Mouse (Mus musculus): ENCODE results near the gene Me1.
A peak's percentile ranks its signal among the peaks of the same experiment; 100 is the strongest.

Gene Me1

DNA sequence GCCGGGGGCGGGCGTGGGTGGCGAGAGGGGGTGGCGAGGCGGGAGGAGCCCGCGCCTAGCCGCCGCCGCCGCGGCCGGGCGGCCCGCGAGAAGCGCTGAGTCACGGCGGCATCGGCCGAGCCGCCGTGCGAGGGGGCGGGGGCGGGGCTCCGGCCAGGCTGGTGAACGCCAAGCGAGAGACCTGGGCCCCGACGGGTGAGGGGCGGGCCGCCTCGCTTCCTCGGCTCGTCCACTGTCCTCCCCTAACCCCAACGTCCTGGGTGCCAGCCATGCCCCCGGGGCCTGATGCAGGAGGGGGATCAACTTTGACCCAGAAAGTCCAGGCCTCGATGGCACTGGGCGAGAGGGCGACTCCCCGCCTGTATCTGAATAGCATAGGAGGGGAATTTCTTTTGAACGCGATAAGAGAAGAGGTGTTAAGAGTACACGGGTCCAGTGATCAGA, at the start of gene Me1:
Gene Me1 (minus strand): TSS at position 136 of the 444 bp plus-strand sequence.
- peak; percentile 76 for DNase-seq (ENCODE audit: low read depth)

DNA sequence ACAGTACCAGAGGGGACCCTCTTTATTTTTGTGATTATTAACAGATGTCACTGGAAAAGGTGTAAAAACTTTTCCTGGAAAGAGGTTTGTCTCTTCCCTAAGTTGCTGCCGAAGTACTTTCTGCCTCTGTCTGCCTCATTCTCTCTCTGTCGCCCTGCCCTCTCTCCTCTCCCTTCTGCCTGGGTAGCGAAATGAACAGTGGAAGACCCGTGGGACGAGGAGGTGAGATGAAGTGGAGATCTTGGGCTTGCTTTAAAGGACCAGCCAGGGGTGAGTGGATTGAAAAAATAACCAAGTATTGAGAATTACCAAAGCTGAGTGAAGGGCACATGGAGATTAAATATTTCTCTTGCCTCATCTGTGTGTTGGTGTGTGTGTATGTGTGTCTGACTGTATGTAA, 48.3 kb upstream of the Me1 start:
- no peak for DNase-seq (ENCODE audit: low read depth)

DNA sequence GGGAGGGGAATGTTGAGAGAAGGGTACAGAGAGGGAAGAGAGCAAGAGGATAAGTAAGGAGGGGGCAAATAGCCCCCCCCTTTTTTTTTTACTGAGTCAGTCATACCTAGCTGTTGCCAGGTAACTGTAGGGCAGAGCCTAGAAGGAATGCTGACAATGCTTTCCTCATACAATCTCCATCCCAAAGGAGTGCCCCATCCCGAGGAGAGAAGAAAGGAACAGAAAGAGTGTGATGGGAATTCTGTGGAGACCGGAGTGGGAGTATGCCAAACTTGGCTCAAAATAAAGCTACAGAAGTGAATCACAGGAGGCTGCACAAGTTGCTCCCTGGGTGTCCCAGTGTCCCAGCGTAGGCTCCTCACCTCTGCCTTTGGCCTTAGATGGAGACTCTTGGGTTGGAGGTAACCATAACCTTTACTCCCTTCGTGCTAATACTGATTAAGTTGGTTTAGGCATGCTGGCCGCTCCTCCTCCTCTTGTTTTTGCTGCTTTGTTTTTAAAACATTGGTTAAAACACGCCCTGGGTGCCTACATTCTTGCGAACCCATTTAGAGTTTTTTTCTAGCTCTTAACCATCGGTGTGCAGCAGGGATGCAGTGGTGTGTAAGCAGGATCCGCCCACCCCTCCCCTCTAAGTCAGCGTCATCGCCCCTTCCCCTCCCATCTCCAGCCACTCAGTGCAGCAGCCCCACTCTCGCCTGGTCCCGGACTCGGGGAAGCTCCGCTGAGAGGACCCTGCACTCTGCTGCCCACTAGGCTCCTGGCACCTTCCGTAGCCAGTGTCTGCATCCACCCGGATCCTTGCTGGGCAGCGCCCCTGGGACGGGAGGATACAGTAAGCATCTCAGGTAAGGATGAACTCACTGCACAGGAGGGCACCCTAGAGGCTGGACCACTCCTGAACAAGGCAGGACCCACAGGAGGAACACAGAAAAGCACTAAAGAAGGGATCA, 47.5 kb upstream of the Me1 start, which contains the start of gene Prss35:
Gene Prss35 (plus strand): TSS at position 691 of the 953 bp plus-strand sequence.
- DNase-seq (ENCODE audit: low read depth), result no peak

DNA sequence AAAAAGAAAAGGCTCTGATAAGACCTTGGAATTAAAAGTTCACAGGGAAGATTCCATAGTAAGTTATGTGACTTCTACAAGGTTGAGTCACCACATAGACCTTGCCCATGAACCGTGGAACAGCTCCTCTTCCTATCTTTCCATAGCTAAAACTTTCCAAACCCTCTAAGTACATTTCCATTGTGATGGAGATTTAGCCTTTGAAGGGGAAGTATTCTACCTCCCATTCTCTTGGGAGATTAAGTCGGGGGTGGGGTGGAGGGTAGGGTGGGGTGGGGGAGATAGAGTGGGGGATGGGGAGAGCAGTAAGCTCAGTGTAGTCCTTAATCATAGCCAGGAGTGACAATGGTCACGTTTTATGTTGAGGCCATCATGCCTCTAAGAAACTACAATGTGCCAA, 44.2 kb upstream of the Me1 start:
- DNase-seq (ENCODE audit: low read depth), result no peak

DNA sequence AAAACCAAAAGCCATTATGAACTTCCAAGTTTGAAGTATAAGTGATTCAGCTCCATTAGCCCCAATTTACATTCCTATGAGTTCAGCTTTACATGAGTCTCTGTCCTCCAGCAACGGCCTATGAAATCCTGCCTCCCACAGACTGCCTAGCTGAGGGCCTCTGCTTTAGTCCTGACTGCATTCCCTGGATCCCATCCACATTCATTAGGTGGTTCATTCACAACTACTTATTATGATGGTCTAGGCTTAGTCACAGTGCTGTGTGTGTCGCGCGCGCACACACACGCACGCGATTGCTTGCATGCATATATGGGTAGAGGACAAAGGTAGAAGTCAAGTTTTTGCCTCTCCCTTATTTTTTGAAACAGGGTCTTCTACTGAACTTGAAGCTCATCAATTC, 43.0 kb upstream of the Me1 start:
- peak; percentile 14 for DNase-seq (ENCODE audit: low read depth)

DNA sequence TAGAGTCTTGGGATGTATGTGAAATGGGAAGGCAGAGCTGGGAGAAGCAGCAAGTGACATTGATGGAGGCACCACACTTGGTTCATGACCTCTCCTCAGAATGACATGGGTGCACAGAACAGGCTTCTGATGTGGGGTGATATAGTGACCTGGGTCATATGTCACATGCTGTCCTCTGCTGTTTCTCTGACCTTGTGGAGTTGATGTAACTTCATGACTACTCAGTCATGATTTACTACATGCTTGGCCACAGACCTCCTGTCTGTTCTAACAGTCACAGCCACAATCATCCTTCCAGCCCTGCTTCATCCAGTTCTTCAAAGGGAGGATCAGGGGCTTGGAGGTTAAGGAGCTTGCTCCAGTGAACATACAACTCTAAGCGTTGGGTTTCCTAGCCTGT, 42.3 kb upstream of the Me1 start:
- DNase-seq (ENCODE audit: low read depth), result no peak

DNA sequence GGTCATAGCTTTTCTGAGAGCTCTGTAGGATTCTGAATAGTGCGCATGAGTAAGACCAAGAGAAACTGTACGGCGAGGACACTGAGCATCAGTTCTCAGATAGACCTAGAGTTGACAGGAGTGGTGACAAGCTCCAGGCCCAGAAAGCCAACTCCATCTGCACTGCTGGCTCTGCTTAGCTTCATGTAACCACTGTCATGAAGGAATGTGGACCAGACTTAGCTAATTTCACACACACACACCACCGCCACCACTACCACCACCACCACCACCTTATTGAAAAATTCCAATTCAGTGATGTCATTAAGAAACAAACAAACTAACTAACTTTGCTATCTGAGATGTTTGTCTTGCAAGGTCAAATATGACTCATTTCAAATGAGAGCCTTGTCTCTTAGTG, 41.2 kb upstream of the Me1 start:
- DNase-seq (ENCODE audit: low read depth), result no peak

DNA sequence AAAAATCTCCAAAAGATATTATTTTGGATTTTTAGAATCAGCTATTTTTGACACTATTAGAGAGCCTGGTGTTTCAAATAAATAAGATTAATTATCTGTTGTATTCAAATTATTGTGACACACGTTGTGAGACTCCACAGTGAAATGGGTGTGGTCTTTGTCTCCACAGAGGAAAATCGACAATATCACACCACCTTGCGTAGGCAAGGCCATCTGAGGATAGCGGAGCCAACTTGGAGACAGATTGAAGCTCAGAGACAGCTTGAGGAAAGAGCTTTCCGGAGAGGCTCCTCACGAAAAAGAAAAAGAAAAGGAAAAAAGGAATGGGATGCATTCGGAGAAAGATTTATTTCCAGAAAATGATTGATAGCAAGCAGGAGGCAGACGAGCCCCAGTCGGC, 39.0 kb upstream of the Me1 start:
- no peak for DNase-seq (ENCODE audit: low read depth)

DNA sequence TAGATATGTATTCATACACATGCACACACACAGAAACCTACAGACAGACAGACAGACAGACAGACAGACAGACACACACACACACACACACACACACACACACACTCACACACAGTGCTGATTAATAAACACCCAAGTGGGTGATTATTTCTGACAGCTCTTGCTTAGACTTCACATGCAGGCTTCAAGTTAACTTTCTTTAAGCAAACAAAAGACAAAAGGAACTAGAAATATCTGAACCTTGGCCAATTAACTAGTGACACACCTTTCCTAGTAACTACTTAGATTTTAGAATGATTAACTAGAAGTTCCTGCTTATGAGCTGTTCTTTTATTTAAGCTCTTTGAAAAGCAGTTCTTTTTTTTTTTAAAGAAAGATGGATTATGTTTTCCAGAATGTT, 38.6 kb upstream of the Me1 start:
- no peak for DNase-seq (ENCODE audit: low read depth)

DNA sequence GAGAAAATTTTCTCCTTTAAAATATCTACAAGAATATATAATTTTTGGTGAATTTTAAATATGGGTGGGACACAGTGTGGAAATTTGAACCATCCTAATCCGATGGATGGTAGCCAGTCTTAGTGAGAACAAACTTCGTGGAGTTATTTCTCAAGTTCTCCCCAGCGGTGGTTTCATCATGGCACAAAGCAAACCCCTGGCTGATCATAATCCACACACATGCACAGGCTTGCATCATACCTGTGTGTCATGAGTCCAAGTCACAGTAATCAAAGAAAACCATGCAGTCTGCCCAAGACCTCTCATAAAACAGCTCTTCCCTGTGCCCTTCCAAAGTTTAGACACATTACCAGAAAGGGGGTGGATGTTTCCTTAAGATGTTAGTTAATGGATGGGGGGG, 34.1 kb upstream of the Me1 start:
- no peak for DNase-seq (ENCODE audit: low read depth)

DNA sequence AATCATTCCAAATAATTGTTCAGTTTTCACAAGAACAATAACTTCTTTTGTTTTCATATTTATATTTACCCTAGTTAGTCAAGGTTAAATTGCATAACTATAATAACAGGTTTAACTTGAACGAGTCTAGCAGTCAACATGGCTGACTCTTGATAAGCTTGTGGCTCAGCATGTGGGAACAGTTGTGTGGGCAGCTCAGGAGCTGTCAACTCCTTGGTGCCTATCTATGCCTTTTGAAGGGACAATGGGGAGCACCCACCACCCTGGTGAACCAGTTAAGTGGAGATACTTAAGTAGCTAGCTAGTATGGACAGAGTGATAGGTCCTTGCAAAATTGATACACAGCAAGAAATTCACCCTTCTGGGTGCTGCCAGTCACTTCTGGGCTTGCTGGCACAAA, 33.3 kb upstream of the Me1 start:
- DNase-seq (ENCODE audit: low read depth), result no peak

DNA sequence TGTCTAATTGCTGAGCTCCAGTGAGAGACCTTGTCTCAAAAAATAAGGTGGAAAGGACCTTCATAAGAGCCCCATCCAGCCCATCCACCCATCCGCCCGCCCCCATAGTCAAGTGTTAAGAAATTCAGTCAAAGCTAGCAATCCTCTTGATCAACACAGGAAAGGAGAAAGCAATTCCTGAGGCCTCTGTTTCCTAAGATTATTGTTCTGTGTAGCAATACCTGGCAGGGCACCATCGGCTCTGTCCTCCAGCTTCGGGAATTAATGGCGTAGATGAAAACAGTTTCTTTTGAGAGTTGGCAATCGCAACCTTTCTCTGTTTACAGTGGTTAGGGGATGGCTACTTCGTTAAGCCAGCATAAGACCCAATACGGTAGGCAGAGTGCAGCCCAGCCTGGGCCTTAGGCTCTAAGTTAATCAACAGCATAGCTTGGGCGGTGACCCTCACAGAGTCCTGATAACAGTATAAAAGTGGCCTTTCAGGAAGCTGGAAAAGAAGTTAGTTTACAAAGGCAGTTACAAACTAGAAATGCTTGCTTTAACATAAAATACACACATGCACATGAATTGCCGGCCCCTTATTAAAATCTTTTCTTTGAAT, 32.6 kb upstream of the Me1 start:
- no peak for DNase-seq (ENCODE audit: low read depth)

DNA sequence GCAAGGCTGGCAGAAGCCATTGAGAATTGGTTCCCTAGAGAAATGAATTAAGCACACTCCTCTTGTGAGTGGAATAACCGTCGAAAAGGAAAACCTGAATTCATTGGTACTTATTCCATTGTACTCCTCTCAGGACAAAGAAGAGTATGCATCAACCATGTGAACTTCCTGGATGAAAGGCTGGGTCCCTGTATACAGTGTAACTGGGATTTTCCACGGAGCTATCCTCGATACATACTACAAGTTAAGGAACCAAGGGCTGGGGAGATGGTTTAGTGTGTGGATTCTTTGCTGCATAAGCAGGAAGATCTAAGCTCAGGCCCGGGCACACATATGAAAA, 30.6 kb upstream of the Me1 start:
- no peak for DNase-seq (ENCODE audit: low read depth)

DNA sequence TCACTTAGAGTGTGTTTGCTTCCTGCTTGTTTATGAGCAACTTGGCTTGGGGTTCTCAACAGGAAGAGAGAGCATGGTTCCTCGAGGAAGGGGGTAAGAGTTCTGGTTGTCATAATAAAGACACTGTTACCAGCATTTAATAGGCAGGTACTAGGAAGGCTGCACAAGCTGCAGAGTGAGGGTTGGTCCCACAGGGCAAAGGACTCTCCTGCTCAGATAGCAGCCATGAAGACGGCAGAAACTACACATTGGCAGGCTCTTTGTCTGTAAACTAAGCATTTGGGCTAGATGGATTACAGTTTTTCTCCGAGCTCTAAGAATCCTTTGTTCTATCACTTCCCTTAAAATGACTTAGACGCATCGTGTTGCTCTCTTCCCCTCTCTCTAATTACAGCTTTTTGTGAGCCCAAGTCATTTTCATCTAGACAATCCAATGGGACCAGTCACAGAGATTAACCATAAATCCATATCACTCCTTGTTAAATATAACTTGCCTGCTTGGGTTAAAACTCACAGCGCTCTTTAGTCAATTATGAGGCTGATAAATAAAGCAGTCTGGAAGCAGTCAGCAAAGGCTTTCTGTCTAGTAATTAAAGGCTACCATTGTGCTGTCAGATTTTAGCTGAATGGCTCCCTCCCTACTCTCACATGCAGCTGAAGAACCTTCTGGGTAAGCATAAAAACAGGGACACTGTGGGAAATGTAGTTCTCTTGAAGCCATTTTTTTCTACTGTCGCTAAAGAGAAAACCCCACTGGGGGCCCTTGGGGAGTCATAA, 30.0 kb upstream of the Me1 start:
- DNase-seq (ENCODE audit: low read depth), result no peak

DNA sequence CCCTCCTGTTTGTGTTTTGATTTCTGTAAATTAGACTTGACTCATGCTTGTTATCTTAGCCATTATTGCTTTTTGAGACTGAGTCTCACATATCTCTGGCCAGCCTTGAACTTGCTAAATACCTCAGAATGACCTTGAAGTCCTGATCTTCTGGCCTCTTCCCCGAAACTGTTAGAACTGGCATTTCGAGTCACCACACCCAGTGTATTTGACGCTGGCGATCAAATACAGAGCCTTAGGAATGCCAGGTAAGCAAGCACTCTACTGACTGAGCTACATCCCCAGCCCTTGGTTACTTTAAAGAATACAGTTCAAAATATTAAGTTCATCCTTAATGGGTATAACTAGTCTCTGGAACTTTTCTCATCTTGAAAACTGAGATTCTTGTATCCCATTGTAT, 29.3 kb upstream of the Me1 start:
- DNase-seq (ENCODE audit: low read depth), result no peak

DNA sequence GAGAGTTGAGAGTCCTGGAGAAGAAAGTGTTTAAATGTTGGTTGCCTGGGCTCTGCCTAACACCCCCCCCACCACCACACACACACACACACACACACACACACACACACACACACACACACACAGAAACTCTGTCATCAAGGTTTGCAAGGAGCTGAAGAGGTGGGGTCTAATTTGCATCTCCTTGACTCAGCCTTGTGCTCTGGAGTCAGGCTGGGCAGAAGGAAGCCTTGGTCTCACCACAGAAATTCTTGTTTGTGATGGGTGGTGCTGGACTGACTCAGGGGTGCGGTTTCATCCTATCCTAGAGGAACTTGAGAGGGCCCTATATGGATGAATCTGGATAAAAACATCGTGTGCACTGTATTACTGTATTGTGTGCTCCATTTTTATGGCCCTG, 25.0 kb upstream of the Me1 start:
- peak; percentile 9 for DNase-seq (ENCODE audit: low read depth)

DNA sequence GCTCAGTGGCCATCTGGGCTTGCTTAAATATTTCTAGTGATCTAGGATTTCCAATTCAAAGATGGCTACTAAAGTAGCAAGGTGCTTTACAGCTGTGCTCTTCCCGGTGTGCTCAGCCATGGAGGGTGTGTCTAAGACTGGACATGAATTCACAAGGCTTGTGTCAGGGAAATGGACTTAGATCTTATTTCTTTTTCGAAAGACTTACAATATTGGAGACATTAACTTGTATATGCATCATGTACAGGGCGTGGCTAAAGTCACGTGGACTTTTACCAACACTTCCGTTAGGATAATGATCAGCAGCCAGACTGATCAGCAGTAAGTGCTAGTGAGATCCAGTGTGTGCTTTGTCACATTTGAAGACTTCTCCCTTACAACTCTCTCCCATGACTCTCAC, 24.5 kb upstream of the Me1 start:
- no peak for DNase-seq (ENCODE audit: low read depth)

DNA sequence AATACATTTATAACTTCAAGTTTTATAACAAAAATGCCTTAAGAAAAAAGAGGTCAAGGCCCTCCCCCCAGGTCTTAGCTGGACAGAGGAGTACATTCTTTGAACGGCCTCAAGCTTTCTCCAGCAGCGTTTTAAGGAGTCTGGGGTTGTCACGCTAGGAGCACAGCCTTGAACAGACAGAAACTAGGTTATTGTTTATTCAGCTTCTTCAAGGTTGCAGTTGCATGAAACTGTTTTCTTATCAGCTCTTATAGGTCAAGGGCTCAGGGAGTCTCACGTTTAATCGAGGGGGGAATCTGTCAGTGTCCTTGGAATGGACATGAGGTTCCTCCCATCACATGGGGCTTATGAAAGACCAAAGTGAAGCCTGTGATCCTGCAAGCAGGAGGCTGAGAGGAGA, 21.4 kb upstream of the Me1 start:
- DNase-seq (ENCODE audit: low read depth), result no peak

DNA sequence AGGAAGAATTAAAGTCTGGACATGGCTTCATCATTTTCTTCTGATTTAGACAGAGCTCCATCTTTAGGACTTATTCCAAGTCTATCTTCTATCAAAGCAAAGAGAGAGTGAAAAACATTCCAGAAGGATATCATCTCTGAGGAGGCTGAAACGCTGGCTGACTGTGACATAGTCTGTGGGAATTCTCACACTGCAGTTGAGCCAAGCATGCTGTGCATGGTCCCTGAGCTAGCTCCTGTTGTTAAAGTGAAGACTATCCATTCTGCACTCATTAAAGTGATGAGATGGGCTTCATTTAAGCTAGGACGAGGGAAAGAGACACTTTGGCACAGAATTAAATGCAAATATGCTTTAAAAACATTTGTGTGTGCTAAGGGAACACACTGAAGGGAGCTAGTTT, 20.8 kb upstream of the Me1 start:
- DNase-seq (ENCODE audit: low read depth), result no peak

DNA sequence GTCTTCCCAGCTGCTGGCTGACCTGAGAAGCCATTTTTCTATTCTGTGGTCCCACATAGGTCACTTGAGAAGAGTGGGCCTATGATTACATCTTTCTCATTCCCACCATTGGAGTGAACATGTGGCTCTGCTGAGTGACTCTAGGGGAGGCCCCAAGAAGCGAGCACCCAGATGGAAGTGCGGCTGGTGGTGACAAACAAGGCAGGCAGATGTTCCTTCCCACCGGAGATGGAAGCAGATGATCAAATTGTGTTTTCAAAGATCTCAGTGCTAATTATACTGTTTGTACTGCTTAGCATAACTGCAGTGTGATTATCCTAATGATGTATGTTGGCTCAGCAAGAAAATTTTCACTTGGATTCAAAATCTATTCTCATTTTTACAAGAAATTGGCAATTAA, 18.3 kb upstream of the Me1 start:
- DNase-seq (ENCODE audit: low read depth), result no peak

DNA sequence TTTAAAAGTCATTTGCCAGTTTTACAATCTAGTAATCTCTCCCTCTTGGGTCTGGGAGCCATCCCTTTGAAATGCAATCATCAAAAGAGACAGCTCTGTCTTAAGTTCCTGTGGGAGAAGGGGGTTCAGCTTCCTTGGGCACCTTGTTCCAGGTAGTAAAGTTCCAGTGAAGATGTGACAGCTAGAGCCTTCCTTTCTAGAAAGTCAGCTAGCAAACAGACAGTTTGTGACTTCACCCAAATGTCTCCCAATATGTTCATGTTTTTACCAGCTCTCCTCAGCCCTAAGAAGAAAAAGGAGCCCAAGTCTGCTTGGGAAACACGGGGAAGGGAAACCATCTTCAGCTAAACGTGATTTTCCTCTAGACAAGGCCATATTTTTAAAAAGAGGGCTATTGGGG, 16.9 kb upstream of the Me1 start:
- no peak for DNase-seq (ENCODE audit: low read depth)

DNA sequence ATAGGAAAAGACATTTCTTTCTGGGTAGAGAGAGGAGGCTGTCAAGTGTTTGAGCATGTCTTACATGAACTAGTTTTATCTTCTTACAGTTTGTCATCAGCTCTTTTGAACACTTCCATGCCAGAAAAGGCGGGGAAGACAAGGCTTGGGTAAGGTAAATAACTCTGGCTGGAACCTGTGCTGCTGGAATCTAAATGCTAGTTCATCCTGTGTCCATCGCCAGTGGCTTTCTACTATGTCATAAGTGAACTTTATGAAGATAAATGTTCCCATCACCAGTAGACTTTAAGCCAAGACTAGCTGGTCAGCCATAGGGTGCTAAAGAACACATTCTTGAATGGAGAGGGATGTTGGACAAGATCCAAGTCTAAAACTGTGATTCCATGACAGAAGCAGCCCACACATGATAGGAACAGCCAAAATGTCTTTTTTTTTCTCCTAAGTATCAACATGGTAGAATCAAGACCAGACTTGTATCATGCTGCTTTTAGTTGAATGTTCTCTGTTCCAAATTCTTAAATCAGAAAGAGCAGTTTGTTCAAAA, 14.4 kb upstream of the Me1 start:
- DNase-seq (ENCODE audit: low read depth), result peak; percentile 6

DNA sequence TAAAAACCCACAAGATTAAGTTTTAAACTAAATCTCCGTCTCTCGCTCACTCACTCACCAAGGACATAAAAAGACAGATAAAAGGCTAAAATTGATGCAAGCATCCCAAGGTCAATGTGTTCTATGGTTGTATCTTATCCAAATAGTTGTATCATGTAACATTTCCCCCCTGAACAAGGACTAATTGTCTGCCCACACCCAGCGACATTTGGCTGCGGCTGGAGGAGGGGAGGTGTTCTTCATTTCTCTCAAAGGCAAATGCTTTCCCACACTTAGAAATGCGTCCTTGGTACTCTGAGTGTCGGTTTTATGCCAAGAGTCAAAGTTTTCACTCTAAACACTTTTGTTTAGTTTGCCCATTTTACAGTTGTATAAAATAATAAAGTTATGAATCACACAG, 13.2 kb upstream of the Me1 start:
- no peak for DNase-seq (ENCODE audit: low read depth)

Measured in NIH3T3 (cell line).